Mouse (Mus musculus): Measurements from ENCODE around the gene Lhx8.

GRCm38 (mm10) chr3:154290351-154290750 lies 40.1 kb downstream of the Lhx8 start:
- TF ChIP-seq GATA1 (IDR thresholded peaks at IDR 0.05; ENCODE audit: borderline replicate concordance, low read length) (no peak), FLI1 (IDR thresholded peaks at IDR 0.05; ENCODE audit: low read length) (no peak)
